Mouse (Mus musculus) brain, embryonic 18.5 days (tissue): Measurements from ENCODE around the gene Spryd4.
"Not testable (repeated sequence)": the region's sequence is repeated elsewhere in the genome, so short reads cannot be mapped to it uniquely, and the experiment has no call there.

Source experiments
- DNase-seq: peaks from one replicate; pipeline ENCODE4 v3.0.0-alpha.2; 2012; ENCODE audit warnings: low read depth, low spot score

Spryd4 gene

DNA sequence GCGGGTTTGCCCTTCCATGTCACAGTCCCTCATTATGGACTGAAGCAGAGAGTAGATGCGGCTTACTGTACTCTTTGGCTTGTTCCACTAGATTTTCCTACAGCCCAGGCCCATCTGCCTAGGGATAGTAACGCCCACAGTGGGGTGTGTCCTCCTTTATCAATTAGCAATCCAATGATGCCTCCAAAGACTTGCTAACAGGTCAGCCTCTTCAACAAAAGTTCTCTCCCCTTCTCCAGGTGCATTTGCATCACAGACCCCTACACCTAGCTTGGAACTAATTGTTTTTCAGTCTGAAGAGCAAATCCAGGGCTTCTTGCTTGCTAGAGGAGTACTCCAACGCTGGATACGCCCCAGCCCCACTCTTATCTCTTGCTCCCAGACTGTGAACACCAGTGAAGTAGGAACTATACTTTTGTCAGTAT lies 24.4 kb downstream of the Spryd4 start:
- no peak for DNase-seq

DNA sequence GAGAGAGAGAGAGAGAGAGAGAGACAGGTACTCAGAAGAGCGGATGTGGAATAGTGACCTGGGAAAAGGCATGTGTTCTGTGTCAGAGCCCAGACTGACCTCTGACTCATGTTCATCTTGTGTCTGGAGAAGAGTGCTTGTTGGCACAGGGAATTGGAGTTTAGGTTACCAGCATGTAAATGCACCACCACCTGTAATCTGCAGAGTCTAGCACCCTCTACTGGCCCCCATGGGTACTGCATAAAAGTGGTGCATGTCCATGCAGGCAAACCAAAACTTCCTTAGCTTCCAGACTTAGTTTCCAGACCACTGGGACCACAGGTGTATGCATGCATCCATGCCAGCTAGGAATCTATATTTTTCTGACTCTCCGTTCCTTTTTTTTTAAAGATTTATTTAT lies 25.6 kb downstream of the Spryd4 start:
- no peak for DNase-seq

DNA sequence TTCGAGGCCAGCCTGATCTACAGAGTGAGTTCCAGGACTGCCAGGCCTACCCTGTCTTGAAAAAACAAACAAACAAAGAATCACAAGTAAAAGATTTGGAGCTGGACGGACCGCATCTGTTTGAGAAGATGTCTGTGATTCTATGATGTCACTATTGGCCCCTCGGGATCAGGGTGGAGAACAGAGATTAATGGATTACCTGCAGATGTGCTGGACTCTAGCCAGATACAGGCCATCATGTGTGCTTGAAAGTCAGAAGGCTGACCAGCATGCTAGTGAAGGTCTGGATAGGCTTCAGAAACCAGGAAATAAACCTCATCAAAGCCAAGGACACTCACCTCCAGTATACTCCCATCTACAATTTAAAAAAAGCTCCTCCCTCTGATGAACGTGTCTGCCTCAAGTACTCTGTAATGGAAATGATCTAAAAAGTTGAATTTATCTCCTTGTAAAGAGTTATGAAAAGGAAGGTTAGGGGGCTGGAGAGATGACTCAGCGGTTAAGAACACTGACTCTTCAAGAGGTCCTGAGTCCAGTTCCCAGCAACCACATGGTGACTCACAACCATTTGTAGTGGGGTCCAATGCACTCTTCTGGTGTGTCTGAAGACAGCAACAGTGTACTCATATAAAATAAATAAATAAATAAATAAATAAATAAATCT lies 26.2 kb downstream of the Spryd4 start:
- no peak for DNase-seq

DNA sequence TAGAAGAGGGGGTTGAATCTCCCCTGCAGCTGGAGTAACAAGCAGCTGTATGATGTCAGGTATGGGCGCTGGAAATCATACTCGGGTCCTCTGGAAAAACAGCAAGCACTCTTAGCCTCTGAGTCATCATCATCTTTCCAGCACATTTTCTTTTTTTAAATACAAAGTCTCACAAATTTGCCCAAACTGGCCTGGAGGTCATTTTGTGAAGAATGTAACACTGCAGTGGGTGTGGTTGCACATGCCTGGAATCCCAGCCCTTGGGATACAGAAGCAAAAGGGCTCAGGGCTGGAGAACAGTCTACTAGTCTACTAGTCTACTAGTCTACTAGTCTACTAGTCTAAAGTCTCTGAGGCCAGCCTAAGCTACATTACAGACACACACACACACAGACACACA lies 27.3 kb downstream of the Spryd4 start:
- no peak for DNase-seq

DNA sequence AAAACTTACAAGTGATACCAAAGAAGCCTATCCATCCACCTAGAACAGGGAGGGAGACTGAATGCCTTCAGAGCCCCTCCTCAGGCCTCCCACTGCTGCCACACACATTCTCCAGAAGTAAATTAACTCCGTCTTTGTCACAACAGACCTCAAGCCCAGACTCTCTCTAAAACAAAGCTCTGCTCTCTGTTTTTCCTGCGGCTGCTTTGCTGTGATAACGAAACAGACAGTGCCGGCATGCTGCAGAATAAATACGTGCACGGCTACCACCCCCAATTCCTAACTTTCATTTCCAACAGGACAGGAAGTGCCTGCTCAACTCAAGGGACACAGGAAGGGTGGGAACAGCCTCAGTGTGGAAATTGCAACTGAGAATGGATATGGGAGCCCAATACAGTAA lies 31.6 kb downstream of the Spryd4 start, which contains the start of gene Rbms2:
Gene Rbms2 (minus strand): TSS at position 309 of the 400 bp plus-strand sequence.
- no peak for DNase-seq

DNA sequence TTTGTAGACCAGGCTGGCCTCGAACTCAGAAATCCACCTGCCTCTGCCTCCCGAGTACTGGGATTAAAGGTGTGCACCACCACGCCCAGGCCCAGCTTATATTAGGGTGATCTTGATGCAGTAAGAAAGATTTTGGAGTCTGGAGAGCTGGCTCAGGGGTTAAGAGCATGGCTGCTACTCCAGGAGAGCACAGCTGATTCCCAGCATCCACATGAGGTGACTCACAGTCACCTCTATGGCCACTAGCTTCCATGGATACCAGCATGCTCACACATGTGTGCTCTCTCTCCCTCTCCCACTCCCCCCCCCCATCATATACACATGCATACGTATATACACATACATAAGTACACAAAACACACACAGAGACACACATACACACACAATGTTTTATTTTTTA lies 34.3 kb downstream of the Spryd4 start:
- no peak for DNase-seq

DNA sequence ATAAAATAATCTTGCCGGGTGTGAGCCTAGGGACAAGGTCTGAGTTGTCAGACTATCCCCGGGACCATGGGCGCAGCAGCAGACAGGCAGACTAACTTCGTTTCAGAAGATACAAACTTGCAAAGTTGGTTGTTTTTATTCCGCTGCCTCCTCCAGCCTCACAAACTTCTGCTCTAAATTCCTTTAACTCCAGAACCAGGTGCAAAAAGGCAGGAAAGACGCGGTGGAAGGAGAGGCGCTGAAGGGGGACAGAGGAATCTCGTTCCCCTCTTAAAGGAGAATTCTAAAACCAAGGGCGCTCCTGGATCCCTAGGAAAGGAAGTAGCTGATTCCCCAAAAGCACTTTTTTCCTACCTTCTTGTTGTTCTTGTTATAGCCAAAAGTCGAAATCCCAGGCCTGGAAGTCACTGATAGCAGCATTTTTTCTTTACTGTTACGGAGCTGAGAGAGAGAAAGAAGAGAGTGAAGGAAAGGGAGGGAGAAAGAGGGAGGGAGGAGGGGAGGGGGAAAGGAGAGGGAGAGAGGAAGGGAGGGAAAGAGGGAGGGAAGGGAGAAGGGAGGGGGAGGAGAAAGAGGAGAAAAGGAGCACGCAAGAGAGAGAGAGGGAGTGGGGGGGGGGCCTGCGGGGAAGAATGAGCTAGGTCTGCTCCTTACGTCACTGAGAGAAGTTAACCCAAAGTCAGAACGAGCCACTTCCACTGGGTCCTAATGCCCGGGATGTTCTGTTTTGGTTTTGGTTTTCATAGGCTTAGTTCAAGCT lies 35.4 kb downstream of the Spryd4 start:
- peak; percentile 67 for DNase-seq

DNA sequence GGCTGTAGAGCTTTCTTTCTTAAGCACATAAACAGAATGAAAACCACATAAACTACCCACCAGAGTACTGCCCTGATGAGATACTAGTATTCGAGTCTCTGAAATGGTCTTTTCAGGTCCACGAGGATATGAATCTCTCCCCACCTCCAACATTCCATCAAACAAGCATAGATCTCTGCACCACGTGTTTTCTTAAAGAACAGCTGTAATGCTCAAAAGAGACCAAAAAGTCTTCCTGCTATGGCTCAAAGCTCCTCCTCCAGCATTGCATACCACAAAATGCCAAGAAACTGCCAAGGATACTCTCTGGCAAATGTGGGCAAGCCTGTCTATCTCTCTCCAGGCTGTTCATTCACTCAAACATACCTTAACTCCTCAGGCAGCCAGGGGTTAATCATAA lies 36.3 kb downstream of the Spryd4 start:
- no peak for DNase-seq

DNA sequence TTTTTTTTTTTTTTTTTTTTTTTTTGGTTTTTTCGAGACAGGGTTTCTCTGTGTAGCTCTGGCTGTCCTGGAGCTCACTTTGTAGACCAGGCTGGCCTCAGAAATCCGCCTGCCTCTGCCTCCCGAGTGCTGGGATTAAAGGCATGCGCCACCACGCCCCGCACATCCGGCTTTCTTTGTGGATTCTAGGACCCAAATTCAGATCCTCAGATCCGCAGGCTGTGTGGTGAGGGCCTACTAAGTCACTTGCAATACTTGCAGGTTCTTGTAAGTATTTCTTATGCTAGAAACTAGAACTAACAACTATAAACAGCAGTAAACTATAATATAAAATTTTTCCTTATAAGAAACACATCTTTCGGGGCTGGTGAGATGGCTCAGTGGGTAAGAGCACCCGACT lies 40.3 kb downstream of the Spryd4 start:
- not testable (repeated sequence) for DNase-seq

DNA sequence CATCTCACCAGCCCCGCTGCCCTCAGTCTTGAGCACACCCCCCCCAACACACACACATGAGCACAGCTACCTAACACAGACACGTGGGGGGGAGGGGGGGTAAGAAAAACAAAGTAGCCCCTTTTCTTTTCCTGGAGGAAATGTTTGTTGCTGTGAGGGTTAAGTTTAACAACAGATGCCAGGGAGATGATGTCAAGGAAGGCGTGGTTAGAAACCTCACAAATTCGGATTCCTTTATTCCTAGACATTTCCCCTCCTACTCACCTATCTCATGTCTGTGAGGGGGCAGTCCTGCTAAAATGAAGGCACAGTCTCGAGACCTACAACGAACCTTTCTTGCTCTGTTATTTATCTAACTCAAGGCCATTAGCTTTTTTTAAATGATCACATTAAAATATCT lies 44.5 kb downstream of the Spryd4 start:
- DNase-seq, result no peak

DNA sequence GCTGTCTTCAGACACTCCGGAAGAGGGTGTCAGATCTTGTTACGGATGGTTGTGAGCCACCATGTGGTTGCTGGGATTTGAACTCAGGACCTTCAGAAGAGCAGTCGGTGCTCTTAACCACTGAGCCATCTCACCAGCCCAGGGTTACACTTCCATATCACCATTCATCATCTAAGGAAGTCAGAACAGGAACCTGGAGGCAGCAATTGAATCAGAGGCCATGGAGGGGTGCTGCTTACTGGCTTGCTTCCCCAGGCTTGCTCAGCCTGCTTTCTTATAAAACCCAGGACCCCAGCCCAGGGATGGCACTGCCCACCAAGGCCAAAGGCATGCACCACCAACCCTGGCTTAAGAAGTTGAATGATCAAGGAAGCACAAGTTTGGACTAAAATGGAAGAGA lies 45.9 kb downstream of the Spryd4 start:
- not testable (repeated sequence) for DNase-seq
